Mouse (Mus musculus) gastrocnemius, adult 8-10 months (tissue): ENCODE data around the gene Rec114. TPM values are rescaled to one million over a fixed set of nuclear protein-coding genes. Genes with fewer than 3 reads are reported as not detected.

Experiments
- DNase-seq, 2 experiments: peaks; one replicate each; pipeline ENCODE4 v3.0.0; 2022; ENCODE audit warnings: low spot score in 2 of 2
- total RNA-seq, 4 experiments: library from RNA; stranded (reverse); gene quantifications; 2 replicates each; pipeline ENCODE4 v1.2.4; 2022

The Rec114 gene
- total RNA-seq, 4 experiments from 2014 or later, result 0.56 TPM; not detected in 3

DNA sequence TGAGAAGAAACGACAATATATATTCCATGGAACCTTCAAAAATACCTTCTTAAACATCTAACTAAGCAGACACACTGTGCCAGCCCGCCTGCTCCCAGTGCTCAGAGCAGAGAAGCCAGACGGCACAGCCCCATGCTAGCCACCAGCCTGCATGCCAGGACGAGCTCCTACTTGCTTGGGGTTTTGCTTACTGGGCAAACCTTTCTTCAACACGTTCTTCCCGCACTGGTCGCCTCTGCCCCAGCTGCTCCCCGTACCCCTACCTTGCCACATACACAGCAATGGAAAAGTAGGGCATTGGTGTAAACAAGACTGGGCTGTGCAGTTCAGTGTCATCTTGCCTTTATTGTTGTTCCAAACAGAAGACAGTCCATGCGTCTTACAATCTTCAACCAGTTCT lies 78.3 kb downstream of the Rec114 start:
- DNase-seq, result no peak

DNA sequence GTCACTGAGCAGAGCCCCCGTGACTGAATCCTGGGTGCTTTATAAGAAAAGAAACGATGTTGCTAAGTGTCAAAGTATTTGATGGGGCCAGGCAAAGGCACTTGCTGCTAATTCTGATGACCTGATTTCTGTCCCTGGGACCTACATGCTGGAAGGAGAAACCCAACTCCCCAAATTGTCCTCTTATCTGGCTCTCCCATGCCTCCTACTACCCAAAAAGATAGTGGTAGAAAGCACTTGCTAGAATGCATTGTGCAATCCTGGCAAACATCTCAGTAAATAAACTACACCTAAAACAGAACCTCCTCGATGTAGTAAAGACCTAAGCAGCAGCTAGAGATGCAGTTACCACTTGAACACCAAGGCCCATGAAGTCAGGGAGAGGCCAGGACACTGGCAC lies 81.0 kb downstream of the Rec114 start:
- DNase-seq, result no peak

DNA sequence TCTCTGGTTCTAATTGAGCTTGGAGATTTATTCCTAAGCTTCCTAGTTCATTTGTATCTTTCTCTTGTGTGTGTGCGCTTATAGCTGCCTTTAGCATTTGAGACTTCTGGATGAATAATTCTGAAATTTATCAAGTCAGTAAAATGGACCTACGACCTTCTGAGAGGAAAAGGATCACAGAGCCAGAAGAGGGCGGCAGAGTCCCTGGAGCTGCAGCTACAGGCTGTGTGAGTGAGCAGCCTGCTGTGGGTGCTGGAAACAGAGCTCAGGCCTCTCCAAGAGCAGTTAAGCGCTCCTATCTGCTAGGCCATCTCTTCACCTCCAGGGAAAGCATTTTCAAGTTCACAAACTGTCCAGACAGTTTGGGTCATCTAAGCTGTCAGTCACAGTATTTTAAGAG lies 81.8 kb downstream of the Rec114 start:
- DNase-seq, result no peak

DNA sequence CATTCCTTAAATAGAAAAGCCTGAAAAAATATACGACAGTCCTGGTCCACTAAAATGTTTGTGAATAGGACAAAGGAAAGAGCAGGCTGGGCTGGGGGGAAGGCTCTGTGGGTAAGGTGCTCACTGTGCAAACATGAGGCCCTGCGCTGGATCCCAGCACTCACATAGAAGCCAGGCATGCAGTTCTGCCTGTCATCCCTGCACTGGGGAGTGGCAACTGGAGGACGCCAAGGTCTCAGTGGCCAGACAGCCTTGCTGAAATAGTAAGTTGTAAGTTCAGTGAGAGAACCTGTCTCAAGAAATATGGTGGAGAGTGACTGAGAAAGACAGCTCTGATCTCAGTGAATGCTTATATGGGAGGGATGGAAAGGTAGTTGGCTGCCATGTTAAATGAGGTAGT lies 83.1 kb downstream of the Rec114 start:
- no peak for DNase-seq

DNA sequence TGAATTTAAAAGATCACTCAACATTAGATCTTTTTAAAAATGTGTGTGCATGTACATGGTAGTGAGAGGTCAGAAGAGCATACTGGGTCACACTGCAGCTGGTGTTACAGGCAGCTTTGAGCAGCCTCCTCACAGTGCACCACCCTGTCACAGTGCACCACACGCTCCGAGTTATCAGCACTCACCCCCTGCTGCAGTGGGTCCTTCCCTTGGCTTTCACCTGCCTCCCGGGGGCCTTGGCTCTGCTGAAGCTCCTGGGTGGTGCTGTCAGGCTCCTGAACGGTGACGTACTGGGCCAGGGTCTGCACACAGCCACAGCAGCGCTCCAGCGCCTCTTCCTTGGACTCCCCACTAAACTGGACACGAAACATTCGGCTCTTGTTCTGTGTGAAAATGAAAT lies 83.8 kb downstream of the Rec114 start:
- DNase-seq, result no peak

DNA sequence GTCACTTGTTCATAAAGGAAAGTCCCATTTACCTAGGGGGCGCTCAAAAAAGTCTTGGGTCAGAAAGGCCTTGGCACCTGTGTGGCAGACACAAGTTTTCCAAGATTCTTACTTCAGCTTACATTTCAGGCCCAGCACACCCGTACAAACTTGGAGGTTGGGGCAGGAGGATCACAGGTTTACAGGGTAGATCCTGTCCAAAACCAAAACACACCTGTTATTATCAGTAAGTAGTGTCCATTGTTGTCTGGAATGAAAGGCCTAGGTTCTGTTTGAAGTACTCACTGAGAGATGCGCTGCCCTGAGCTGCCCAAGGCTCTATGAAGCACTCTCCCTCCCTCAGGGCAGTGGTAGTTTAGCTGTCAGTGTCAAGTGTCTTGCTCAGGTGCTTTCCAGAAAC lies 84.4 kb downstream of the Rec114 start:
- DNase-seq, result no peak

DNA sequence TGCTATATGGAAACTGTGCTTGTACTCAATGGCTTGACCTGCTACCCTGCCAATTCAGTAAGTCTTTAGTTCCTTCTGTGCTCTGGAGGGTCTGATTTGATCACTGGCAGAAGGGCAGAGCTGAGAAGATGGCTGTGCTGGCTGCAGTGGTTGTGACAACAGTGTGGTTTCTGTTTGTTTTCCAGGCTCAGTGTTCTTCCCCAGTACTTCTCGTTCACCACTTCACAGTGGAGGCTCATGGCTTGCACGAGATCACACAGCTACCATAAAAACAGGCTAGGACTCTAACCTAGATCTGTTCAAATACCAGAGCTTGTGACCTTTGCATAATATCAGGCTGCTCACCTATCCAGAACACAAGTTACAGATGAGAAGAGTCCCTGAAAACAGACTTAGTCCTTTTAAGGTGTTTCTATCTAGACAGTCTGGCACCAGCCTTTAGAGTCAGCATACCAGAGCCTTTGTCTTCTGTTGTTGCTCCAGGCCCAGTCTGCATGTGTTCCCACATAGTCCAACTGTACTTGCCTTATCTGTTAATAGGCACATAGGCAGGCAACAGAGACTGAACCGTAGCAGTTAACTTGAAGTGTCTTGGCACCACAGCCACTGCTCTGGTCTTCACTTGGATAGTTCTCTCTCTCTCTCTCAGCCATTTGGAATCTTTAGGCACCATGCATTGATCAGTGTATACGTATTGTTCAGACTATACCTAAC lies 85.0 kb downstream of the Rec114 start:
- DNase-seq, result no peak

DNA sequence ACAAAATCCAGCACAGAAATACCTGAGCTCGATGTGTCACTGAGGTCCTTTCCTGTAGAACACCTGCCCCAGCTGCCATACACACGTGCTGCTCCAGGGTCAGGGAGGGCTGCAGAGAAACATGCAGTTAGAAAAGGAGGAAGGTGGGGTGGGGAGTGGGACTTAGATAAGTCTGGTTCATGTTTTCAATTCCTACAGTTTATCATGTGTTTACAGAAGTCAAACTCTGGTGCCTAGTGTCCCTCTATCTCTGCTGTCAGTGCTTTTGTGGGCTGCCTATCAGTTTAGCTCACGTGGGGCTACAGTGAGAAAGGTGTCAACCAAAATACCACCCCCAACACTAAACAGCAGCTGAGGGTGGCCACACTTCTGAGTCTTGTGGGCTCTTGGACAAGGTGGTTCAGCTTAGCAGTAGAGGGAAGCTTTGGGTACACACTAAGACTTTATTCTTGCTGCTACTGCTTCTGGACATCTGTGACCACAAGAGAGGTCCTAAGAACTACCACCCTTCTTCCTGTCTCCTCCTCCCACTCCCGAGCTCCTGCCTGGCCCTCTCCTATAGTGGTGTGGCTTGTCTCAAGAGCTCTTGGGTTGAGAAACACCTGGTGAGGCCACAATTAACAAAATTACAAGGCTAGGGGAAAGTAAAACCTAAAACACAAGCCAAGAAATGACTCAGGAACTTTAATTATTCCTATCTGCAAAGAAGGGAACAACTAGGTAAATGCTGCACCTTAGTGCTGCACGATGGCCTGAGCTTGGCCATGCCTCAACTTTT lies 85.8 kb downstream of the Rec114 start:
- DNase-seq, result no peak

DNA sequence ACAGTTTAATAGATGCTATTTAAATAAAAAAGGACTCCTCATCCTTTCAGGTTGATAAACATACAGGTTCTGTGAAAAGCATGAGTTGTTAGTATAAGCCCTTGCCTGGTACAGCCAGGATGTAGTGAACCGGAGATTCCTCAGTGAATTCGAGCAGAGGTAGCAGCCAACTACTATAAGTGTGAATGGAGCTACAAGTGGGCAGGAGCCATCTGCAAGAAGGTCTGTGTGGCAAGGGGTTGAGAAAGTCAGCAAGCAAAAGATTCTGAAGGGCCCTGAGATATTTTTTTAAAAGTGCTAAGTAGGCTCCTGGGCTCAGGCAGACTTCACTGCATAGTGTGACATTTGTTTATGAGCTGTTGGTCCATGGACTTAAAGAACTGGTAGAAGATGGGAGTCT lies 86.9 kb downstream of the Rec114 start:
- no peak for DNase-seq

DNA sequence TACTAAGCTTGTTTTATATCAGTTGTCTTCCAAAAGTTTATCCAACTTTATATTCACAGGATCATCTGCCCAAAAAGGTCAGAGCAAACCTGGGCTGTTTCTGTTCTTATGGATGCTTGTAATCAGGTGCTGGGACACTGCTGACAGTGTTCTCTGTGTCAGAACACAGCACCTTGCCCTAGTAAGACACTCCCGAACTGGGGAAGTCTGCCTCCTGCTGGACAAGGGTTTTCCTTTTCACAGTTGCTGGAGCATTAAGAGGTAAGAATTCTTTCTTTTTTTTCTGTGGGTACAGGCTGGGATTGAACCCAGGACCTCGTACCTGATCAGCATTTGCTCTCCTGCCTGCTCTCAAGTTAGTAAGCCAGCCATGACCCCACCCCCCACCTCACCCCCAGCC lies 87.4 kb downstream of the Rec114 start:
- no peak for DNase-seq

DNA sequence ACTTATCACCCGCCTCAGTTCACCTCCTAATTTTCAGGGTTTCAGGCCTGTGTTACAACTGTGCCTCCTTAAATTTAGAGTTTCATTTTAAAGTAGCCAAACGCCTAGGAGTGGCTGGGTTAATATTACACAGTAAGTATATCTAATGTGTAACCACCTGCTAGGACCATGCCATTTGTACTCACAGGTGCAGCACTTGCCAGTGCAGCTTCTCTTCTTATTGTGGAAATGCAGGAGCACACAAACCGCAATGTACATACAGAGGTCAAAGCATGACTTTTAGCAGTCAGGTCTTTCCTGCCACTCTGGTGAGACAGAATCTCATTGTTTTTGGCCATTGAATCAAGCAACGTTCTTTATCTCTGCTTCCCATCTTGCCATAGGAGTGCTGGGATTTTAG lies 89.3 kb downstream of the Rec114 start:
- no peak for DNase-seq

DNA sequence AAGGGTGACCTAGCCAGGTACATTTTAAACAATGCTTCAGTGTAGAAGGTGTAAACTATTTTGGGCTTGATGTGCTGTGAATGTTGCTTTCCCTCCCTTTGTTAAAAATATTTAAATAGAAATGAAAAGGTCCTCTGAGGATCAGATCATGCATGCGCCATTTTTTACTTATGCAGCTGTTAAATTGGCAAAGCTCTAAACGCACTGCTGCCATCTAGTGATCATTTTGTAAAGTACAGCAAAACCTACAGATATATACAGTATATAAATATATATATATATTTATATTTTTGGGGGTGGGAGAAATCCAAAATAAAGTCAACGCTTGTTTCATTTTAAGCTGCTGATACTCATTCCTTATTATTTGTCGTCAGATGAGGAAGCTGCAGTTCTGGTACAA lies 91.8 kb downstream of the Rec114 start:
- no peak for DNase-seq

DNA sequence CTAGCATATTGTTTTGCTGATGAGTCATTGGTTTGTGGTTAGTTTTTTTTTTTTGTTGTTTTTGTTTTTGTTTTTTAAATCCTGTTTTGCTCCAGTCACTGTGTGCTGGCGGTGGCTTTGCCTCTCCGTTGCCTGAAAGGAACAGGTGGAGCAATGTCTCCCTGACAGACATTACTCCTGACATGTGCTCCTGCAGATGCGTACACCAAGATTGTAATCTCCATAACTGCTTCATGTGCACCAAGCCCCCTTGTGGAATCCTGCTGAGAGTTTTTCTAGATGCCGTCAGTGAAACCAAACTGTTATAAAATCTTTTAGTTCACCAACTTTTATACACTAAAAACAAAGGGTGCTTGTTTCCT lies 94.5 kb downstream of the Rec114 start:
- no peak for DNase-seq

DNA sequence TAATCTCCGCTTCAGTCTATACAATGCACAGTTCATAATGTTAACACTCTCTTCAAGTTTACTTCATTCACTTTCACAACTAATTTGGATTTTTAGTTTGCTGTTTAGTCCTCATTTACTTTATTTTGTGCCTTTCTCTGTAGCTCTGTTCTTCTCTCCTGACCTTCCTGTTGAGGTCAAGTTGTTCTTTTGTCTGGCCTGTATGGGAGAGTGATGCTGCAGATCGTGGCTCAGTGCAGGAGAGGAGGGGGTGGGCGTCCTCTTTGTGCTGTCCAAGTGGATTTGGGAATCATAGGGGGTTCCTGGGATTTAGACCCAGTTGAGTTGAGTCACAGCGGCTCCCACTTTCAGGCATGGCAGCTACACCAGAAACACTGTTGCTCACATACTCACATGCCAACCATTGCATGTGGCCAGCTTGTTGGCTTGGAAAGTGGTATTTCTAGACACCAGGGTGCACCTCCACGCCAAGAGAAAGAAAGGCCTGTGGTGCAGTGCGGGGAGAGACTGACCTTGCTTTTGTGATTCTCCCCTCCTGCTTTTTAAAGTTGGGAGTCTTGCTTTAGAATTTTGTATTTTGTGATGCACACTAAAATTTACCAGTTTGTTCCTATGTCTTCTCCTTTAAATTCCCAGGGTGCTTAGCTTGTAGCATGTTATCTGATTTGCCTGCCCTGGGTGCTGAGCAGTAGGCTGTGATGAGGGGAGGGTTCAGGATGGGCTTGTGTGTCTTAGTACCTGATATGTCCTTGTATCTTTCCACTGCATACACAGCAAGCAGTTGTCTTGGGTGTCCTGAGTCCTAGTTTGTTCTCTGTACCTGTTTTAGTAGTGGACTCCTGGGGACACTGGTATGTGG lies 95.1 kb downstream of the Rec114 start:
- no peak for DNase-seq

DNA sequence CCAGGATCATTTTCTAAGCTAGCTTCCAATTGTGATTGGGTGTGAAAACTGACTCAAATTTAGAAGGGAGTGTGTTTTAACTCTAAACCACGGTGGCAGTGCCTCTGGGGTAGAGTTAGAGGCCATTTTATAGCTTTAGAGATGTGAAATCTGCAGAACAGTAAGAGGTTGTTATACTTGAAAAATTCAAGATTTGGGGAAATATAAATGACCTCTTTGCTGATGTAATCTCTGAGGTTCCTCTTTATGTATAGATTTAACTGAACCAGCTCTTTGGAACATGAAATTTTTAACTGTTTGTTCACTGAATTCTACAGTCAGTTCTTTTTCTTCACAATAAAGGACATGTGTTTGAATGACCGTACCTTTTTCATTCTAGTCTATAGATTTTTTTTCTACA lies 113.3 kb downstream of the Rec114 start:
- no peak for DNase-seq

DNA sequence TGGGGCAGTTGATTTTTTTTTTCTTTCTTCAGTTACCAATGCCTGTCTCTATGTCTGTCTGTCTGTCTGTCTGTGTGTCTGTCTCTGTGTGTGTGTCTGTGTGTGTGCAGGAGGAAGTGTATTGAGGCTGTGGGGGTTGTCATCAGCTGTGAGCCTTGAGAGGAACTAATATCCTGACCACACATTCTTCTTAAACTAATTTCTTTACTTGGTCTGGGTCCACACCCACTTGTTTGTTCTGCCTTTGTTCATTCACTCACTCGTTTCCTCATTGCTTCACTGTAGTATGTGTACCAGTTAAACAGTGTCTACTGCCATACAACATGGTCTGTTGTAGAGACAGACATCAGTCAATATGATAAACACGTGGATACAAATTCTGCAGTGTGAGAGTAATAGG lies 116.6 kb downstream of the Rec114 start:
- no peak for DNase-seq

DNA sequence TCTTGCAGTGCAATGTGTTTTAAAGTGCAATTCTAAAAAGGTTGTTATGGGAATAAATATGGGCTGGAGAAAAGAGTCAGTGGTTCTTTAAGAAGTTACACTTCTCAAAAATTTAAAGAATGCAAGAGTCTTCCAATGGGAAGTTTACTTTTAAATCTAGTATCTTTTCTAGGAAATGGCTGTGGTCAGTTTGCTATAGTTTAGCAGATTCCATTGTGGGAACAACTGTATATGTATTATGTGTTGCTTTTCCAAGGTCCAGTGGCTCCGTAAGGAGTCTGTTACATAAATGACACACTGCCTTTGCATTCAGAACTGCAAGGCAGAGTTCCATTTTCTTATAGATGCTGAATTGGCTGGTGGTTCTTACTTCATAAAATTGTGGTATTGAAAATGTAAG lies 120.8 kb downstream of the Rec114 start:
- no peak for DNase-seq

DNA sequence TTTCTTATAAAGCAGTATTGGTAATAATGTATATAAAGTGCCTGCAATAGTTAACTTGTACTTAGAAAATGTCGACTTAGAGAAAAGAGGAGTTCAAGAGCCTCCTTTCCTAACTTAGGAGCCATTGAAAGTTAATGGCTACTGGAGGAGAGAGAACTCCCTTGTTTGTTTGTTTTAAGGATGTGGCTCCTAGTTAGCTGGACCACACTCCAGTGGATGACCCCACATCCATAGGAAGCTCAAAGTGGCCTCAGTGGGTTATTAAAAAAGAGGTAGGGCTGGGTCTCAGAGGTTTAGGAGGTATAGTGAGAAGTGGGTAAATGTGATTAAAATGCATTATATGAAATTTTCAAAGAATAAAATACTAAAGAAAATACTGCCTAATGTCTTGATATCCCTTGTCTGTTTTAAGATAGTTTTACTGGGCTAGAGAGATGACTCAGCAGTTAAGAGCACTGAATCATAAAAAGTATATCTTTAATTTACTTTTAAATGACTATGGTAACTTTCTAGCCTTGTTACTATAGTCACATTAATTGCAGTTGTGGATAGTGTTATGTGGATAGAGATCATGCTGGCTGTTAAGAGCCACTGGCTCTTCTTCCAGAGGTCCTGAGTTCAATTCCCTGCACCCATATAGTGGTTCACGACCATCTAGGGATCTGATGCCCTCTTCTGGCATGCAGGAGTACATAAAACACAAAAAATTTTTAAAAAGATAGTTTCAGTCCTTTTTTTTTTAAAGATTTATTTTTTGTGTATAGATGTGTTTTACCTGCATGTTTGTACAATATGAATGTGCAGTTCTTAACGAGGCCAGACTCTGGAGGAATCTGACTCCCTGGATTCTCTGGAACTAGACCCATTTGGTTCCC lies 128.5 kb downstream of the Rec114 start:
- DNase-seq, result no peak

DNA sequence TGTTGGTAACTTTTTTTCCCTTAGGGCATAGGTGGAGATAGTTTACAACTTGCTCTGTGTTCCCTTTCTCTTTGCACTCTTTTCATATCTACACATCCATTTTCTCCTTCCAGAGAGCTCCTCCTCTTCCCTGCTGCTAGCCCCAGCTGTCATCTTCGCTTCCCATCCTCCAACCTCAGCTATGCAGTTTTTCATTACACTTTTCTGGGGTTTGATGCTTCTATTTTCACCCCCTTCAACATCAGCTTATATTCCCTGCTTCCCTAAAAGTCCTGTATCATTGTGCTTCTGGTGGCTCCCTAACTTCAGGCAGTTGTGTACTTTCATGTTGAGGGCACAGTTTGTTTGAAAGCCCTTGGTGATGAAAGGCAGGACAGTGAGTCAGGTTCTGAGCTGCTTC lies 130.0 kb downstream of the Rec114 start:
- no peak for DNase-seq
